Mouse (Mus musculus): Measurements from ENCODE around the gene Dynll1. TPM values are rescaled to one million over a fixed set of nuclear protein-coding genes. Genes with fewer than 3 reads are reported as not detected.
A peak's percentile ranks its signal among the peaks of the same experiment; 100 is the strongest.

Gene Dynll1
- total RNA-seq (2012; rRNA removed): 714 and 736 TPM in 2 replicates
- polyA plus RNA-seq (2012; ENCODE audit: insufficient read depth in 1 of 2, insufficient read length in 2 of 2, low read depth in 1 of 2, low replicate concordance in 2 of 2, missing spikeins in 1 of 2): 100 to 1,000 TPM; 561 to 740 TPM

- no peaks in the 10 kb centered on the region for H3K9me3 ChIP-seq (replicated peaks; ENCODE audit: insufficient read depth, low read length)
- peaks cover 0 to 17% of the 10 kb centered on the region in 2 experiments; a peak in 3 of 4 replicates for H3K4me1 ChIP-seq (ENCODE audit: control insufficient read depth in 1 of 2, insufficient read depth in 2 of 2, low read length in 2 of 2)
- H3K36me3 ChIP-seq (ENCODE audit: control insufficient read depth in 1 of 2, insufficient read depth in 2 of 2, low read length in 2 of 2): peaks cover 15 to 24% of the 10 kb centered on the region in 2 experiments
- peak within 1 kb of the TSS; percentile 73 for H3K27ac ChIP-seq (ENCODE audit: control insufficient read depth, low read depth, low read length)
- H3K4me3 ChIP-seq (ENCODE audit: control insufficient read depth in 1 of 2, insufficient read depth in 1 of 2, low read depth in 2 of 2, low read length in 2 of 2): peak within 1 kb of the TSS; percentile 86 to 89
- peak within 1 kb of the TSS; percentile 81 for H3K9ac ChIP-seq (ENCODE audit: control insufficient read depth, low read depth, low read length, poor library complexity, severe bottlenecking)
- H3K79me2 ChIP-seq (ENCODE audit: control insufficient read depth, insufficient read depth, low read length, poor library complexity): peaks cover 20% of the 10 kb centered on the region
- peak; percentile 98 for DNase-seq (ENCODE audit: low read depth, low spot score)
- no peaks in the 10 kb centered on the region for H3K27me3 ChIP-seq (ENCODE audit: control insufficient read depth in 1 of 2, insufficient read depth in 2 of 2, low read length in 2 of 2)
- TF ChIP-seq ZNF384 (IDR thresholded peaks at IDR 0.05; ENCODE audit: low read depth, low read length): no peak
- TF ChIP-seq EP300 (IDR thresholded peaks at IDR 0.05; ENCODE audit: low read depth in 1 of 2, low read length in 2 of 2): peak in 1 of 2 experiments; percentile 1; a peak in 1 of 4 replicates
- TF ChIP-seq MYB (IDR thresholded peaks at IDR 0.05; ENCODE audit: low read depth, low read length): no peak
- TF ChIP-seq SIN3A (IDR thresholded peaks at IDR 0.05; ENCODE audit: low read length): peak; percentile 97
- TF ChIP-seq USF1 (IDR thresholded peaks at IDR 0.05; ENCODE audit: low read depth, low read length): no peak
- TF ChIP-seq ZMIZ1 (IDR thresholded peaks at IDR 0.05; ENCODE audit: low read depth, low read length): peak; percentile 93
- peak; percentile 99 for TF ChIP-seq MXI1 (IDR thresholded peaks at IDR 0.05; ENCODE audit: low read depth, low read length)
- peak; percentile 76 for TF ChIP-seq HCFC1 (IDR thresholded peaks at IDR 0.05; ENCODE audit: low read depth, low read length)
- TF ChIP-seq ETS1 (IDR thresholded peaks at IDR 0.05; ENCODE audit: low read depth, low read length): peak; percentile 61; the same call in 1 of the 2 replicates
- TF ChIP-seq SMC3 (IDR thresholded peaks at IDR 0.05; ENCODE audit: low read depth, low read length): no peak; the same call in 1 of the 2 replicates
- TF ChIP-seq CHD1 (IDR thresholded peaks at IDR 0.05; ENCODE audit: low read depth, low read length): no peak
- no peak for TF ChIP-seq MEF2A (IDR thresholded peaks at IDR 0.05; ENCODE audit: extremely low read depth, insufficient replicate concordance, low read depth, low read length, poor library complexity, severe bottlenecking)
- TF ChIP-seq POLR2AphosphoS2 (IDR thresholded peaks at IDR 0.05; ENCODE audit: low read length): peak; percentile 92
- peak; percentile 75 for TF ChIP-seq ELF1 (IDR thresholded peaks at IDR 0.05; ENCODE audit: low read depth, low read length)
- TF ChIP-seq MAFK (IDR thresholded peaks at IDR 0.05; ENCODE audit: borderline replicate concordance, low read depth, low read length): peak; percentile 100
- TF ChIP-seq MYC (IDR thresholded peaks at IDR 0.05; ENCODE audit: low read depth, low read length): peak; percentile 57; the same call in 1 of the 2 replicates
- peak; percentile 79 for TF ChIP-seq TBP (IDR thresholded peaks at IDR 0.05; ENCODE audit: low read depth, low read length)
- TF ChIP-seq NRF1 (IDR thresholded peaks at IDR 0.05; ENCODE audit: insufficient read depth, low read depth, low read length, poor library complexity, severe bottlenecking): peak; percentile 59; the same call in 1 of the 2 replicates
- TF ChIP-seq JUND (IDR thresholded peaks at IDR 0.05; ENCODE audit: low read depth, low read length): no peak
- TF ChIP-seq RAD21 (IDR thresholded peaks at IDR 0.05; ENCODE audit: low read depth, low read length): no peak
- TF ChIP-seq BHLHE40 (IDR thresholded peaks at IDR 0.05; ENCODE audit: borderline replicate concordance, low read depth, low read length): peak; percentile 95
- 0 out of 2 replicates have a peak, but pooled peaks have one; percentile 80 for TF ChIP-seq MAZ (IDR thresholded peaks at IDR 0.05; ENCODE audit: low read depth, low read length)
- no peak for TF ChIP-seq TAL1 (IDR thresholded peaks at IDR 0.05; ENCODE audit: low read length)
- no peak for TF ChIP-seq UBTF (IDR thresholded peaks at IDR 0.05; ENCODE audit: borderline replicate concordance, insufficient read depth, low read depth, low read length)
- TF ChIP-seq POLR2A (IDR thresholded peaks at IDR 0.05; ENCODE audit: control insufficient read depth in 1 of 2, insufficient read depth in 1 of 2, low read depth in 1 of 2, low read length in 2 of 2, poor library complexity in 1 of 2): peak; percentile 95 to 97
- peak; percentile 90 for TF ChIP-seq MAX (IDR thresholded peaks at IDR 0.05; ENCODE audit: low read length)
- TF ChIP-seq ZC3H11A (IDR thresholded peaks at IDR 0.05; ENCODE audit: low read depth, low read length): no peak
- peak; percentile 71 for TF ChIP-seq TCF12 (IDR thresholded peaks at IDR 0.05; ENCODE audit: low read depth, low read length)
- TF ChIP-seq KAT2A (conservative IDR thresholded peaks at IDR 0.05; ENCODE audit: low read depth, low read length): no peak; the same call in 1 of the 2 replicates
- TF ChIP-seq CTCF (IDR thresholded peaks at IDR 0.05 in 2 of 3, conservative IDR thresholded peaks at IDR 0.05 in 1 of 3; ENCODE audit: control insufficient read depth in 1 of 3, insufficient read depth in 1 of 3, low read depth in 2 of 3, low read length in 3 of 3, poor library complexity in 1 of 3, severe bottlenecking in 1 of 3): no peak
- TF ChIP-seq USF2 (IDR thresholded peaks at IDR 0.05; ENCODE audit: borderline replicate concordance in 1 of 2, insufficient read depth in 1 of 2, low read depth in 1 of 2, low read length in 2 of 2): no peak
- 0 out of 2 replicates have a peak, but pooled peaks have one; percentile 58 for TF ChIP-seq POLR2AphosphoS5 (IDR thresholded peaks at IDR 0.05; ENCODE audit: borderline replicate concordance, low read depth, low read length)
- TF ChIP-seq E2F4 (IDR thresholded peaks at IDR 0.05; ENCODE audit: borderline replicate concordance, low read depth, low read length): no peak
- TF ChIP-seq GABPA (IDR thresholded peaks at IDR 0.05; ENCODE audit: low read depth, low read length): no peak
Observed at GRCm38 (mm10) chr5:115300792-115301614, at the start of gene Dynll1. Dynll1 (minus strand) TSS chr5:115300999.

All from MEL (cell line).